Mouse (Mus musculus) bone marrow macrophage, adult 2 months (primary cell): ENCODE measurements around the gene Col15a1.

Experiments
- CTCF ChIP-seq: IDR thresholded peaks from 2 replicates; pipeline ENCODE4 v1.5.1; 2012; ENCODE audit warnings: low read depth, mild to moderate bottlenecking, low read length, moderate library complexity
- POLR2A ChIP-seq: IDR thresholded peaks from 2 replicates; pipeline ENCODE4 v1.6.1; 2012; ENCODE audit warnings: mild to moderate bottlenecking, low read depth, low read length, borderline replicate concordance

DNA sequence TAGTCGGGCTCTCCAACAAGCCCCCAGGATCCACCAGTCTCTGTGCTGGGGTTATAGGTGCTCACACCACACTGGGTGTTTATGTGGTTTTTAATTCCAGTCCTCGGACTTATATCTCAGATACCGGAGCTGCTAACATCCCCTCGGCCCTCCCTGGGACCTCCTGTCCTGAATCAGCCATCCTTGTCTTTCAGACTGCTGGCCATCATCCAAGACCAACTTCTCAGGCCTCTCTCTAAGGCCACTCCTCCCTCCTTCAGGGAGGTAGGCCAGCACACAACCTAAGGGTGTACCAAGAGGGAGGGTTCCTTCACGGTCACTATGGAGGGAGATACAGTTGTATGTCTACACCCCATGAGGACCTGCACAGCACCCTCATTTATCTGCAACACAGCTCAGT, 4.3 kb upstream of the Col15a1 start:
- TF ChIP-seq CTCF, result no peak
- no peak for TF ChIP-seq POLR2A
